Mouse (Mus musculus): ENCODE data around the gene Gm45021. TPM values are rescaled to one million over a fixed set of nuclear protein-coding genes. Genes with fewer than 3 reads are reported as not detected.

Gene Gm45021
- total RNA-seq, 1 experiment: not detected

DNA sequence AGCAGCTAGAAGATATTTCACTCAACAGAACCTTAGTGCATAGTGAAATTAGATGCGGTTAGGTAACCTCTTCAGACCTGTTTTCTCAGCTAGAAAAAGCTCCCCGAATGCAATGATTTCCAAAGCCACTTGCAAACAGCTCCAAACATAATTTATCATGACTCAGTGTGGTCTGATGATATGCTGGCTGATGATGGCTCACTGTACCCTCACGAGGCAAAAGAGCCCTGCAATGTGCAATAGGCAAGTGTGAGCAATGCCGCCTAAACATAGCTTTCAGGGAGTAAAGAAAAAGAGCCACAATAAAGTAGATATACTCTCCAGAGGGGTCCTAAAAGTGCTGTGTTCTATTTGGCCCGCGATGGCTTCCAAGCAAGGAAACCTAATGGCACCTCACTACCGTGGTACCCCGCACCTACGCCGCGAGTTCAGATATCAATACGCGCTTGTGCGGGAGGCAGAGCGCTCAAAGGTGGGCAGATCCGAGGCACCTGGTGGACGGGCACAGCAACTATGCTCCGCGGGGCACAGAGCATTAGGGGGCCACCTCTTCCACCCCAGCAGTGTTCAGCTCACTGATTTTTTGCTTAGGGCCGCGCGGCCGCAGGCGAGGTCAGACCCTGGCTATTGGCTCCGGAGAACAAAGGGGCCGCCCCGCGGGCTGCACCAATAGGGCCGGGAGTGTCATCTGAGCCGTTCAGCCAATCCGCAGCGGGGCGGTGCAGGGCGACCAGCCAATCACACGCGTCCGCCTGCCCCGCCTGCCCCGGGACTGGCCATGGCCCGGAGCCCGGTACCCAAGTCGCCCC, 12.1 kb downstream of the Gm45021 start, which contains the start of gene Zfp775:
TSS of gene Zfp775 (plus strand) at position 793 of the 809 bp plus-strand sequence.
- peak within 1 kb of the TSS; percentile 68 to 75 for H3K4me3 ChIP-seq (ENCODE audit: insufficient read depth in 1 of 2, low read depth in 1 of 2, low read length in 2 of 2, poor library complexity in 1 of 2, severe bottlenecking in 1 of 2)
- peak within 1 kb of the TSS; percentile 71 for H3K9ac ChIP-seq (ENCODE audit: insufficient read depth, low read depth, low read length, poor library complexity, severe bottlenecking)
- no peak within 1 kb of the TSS for H3K27ac ChIP-seq (ENCODE audit: insufficient read depth, low read depth, low read length, poor library complexity, severe bottlenecking)
- peak; percentile 77 for DNase-seq (ENCODE audit: low read depth, low spot score)
- H3K36me3 ChIP-seq (ENCODE audit: control insufficient read depth, insufficient read depth, low read length, poor library complexity, severe bottlenecking): peaks cover 9% of the 10 kb centered on the region; the same call in 1 of the 2 replicates
- in situ Hi-C loops (cut with MboI; ENCODE audit: low sequenced_read_pairs in 2 of 2, unreplicated experiment in 2 of 2): no loop called here
- TF ChIP-seq ZC3H11A (IDR thresholded peaks at IDR 0.05; ENCODE audit: borderline replicate concordance, low read depth, low read length): no peak
- peak; percentile 61; the same call in 1 of the 2 replicates for TF ChIP-seq CHD2 (IDR thresholded peaks at IDR 0.05; ENCODE audit: low read depth, low read length)
- TF ChIP-seq ZNF384 (IDR thresholded peaks at IDR 0.05; ENCODE audit: low read depth, low read length): no peak
- TF ChIP-seq MAFK (IDR thresholded peaks at IDR 0.05; ENCODE audit: insufficient read depth, low read depth, low read length): no peak
- no peaks in the 10 kb centered on the region for H3K9me3 ChIP-seq (ENCODE audit: control insufficient read depth, insufficient read depth, low read depth, low read length)
- H3K4me1 ChIP-seq (ENCODE audit: control insufficient read depth in 2 of 2, insufficient read depth in 2 of 2, low read length in 2 of 2, poor library complexity in 1 of 2): peaks cover 0 to 5% of the 10 kb centered on the region in 2 experiments; a peak in 1 of 4 replicates

- H3K9ac ChIP-seq (ENCODE audit: insufficient read depth, low read depth, low read length, poor library complexity, severe bottlenecking): peak overlapping the region; percentile 66
- peak overlapping the region; percentile 68 to 75 for H3K4me3 ChIP-seq (ENCODE audit: insufficient read depth in 1 of 2, low read depth in 1 of 2, low read length in 2 of 2, poor library complexity in 1 of 2, severe bottlenecking in 1 of 2)
- in situ Hi-C loops (cut with MboI; ENCODE audit: low sequenced_read_pairs in 2 of 2, unreplicated experiment in 2 of 2): no loop called here
- peaks cover 6% of the 10 kb centered on the region; the same call in 1 of the 2 replicates for H3K36me3 ChIP-seq (ENCODE audit: control insufficient read depth, insufficient read depth, low read length, poor library complexity, severe bottlenecking)
- peaks cover 0 to 2% of the 10 kb centered on the region in 2 experiments; a peak in 1 of 4 replicates for H3K4me1 ChIP-seq (ENCODE audit: control insufficient read depth in 2 of 2, insufficient read depth in 2 of 2, low read length in 2 of 2, poor library complexity in 1 of 2)
- no peak for DNase-seq (ENCODE audit: low read depth, low spot score)
- TF ChIP-seq ZC3H11A (IDR thresholded peaks at IDR 0.05; ENCODE audit: borderline replicate concordance, low read depth, low read length) (no peak), HCFC1 (IDR thresholded peaks at IDR 0.05; ENCODE audit: borderline replicate concordance, insufficient read depth, low read length) (no peak), ZNF384 (IDR thresholded peaks at IDR 0.05; ENCODE audit: low read depth, low read length) (no peak), MAFK (IDR thresholded peaks at IDR 0.05; ENCODE audit: insufficient read depth, low read depth, low read length) (no peak), CHD2 (IDR thresholded peaks at IDR 0.05; ENCODE audit: low read depth, low read length) (no peak)
- H3K27ac ChIP-seq (ENCODE audit: insufficient read depth, low read depth, low read length, poor library complexity, severe bottlenecking): no peak overlapping the region
- H3K9me3 ChIP-seq (ENCODE audit: control insufficient read depth, insufficient read depth, low read depth, low read length): no peaks in the 10 kb centered on the region
Measured at GRCm38 (mm10) chr6:48602080-48602741, 12.8 kb downstream of the Gm45021 start.

GRCm38 (mm10) chr6:48608124-48608523, 18.7 kb downstream of the Gm45021 start:
- in situ Hi-C loops (cut with MboI; ENCODE audit: low sequenced_read_pairs in 2 of 2, unreplicated experiment in 2 of 2): no loop called here
- Histone ChIP-seq H3K36me3 (ENCODE audit: control insufficient read depth, insufficient read depth, low read length, poor library complexity, severe bottlenecking) (no peaks in the 10 kb centered on the region), H3K27ac (ENCODE audit: insufficient read depth, low read depth, low read length, poor library complexity, severe bottlenecking) (no peak overlapping the region), H3K4me1 (ENCODE audit: control insufficient read depth in 2 of 2, insufficient read depth in 2 of 2, low read length in 2 of 2, poor library complexity in 1 of 2) (peaks cover 0 to 5% of the 10 kb centered on the region in 2 experiments; a peak in 1 of 4 replicates), H3K4me3 (ENCODE audit: insufficient read depth in 1 of 2, low read depth in 1 of 2, low read length in 2 of 2, poor library complexity in 1 of 2, severe bottlenecking in 1 of 2) (no peak overlapping the region), H3K9ac (ENCODE audit: insufficient read depth, low read depth, low read length, poor library complexity, severe bottlenecking) (no peak overlapping the region), H3K9me3 (ENCODE audit: control insufficient read depth, insufficient read depth, low read depth, low read length) (no peaks in the 10 kb centered on the region)
- TF ChIP-seq CHD2 (IDR thresholded peaks at IDR 0.05; ENCODE audit: low read depth, low read length): no peak
- TF ChIP-seq MAFK (IDR thresholded peaks at IDR 0.05; ENCODE audit: insufficient read depth, low read depth, low read length): no peak
- no peak for TF ChIP-seq ZNF384 (IDR thresholded peaks at IDR 0.05; ENCODE audit: low read depth, low read length)
- TF ChIP-seq HCFC1 (IDR thresholded peaks at IDR 0.05; ENCODE audit: borderline replicate concordance, insufficient read depth, low read length): no peak
- no peak for TF ChIP-seq ZC3H11A (IDR thresholded peaks at IDR 0.05; ENCODE audit: borderline replicate concordance, low read depth, low read length)
- no peak for DNase-seq (ENCODE audit: low read depth, low spot score)

DNA sequence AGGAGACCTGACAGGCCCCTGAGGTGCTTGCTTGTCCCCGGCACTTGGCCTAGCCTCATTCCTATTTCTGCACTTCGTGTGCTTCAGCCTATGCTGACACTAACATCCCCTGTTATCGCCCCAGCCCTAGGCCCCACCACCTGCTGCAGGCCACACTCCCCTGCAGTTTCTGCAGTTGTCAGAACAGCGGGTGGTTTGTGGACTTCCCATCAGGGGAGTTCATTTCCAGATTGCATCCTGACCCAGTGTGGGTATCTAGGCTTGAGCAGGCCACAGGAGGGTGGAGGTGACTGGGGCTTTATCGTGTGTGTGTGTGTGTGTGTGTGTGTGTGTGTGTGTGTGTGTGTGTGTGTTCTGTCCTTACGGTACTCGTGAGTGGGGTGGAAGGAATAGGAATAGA, 20.1 kb downstream of the Gm45021 start:
- no peak for DNase-seq (ENCODE audit: low read depth, low spot score)
- peaks cover 0 to 5% of the 10 kb centered on the region in 2 experiments; a peak in 1 of 4 replicates for H3K4me1 ChIP-seq (ENCODE audit: control insufficient read depth in 2 of 2, insufficient read depth in 2 of 2, low read length in 2 of 2, poor library complexity in 1 of 2)
- H3K36me3 ChIP-seq (ENCODE audit: control insufficient read depth, insufficient read depth, low read length, poor library complexity, severe bottlenecking): no peaks in the 10 kb centered on the region
- H3K27ac ChIP-seq (ENCODE audit: insufficient read depth, low read depth, low read length, poor library complexity, severe bottlenecking): no peak overlapping the region
- 0 out of 2 replicates have a peak overlapping the region, but pooled peaks have one; percentile 4 for H3K9ac ChIP-seq (ENCODE audit: insufficient read depth, low read depth, low read length, poor library complexity, severe bottlenecking)
- in situ Hi-C loops (cut with MboI; ENCODE audit: low sequenced_read_pairs in 2 of 2, unreplicated experiment in 2 of 2): no loop called here
- no peak overlapping the region for H3K4me3 ChIP-seq (ENCODE audit: insufficient read depth in 1 of 2, low read depth in 1 of 2, low read length in 2 of 2, poor library complexity in 1 of 2, severe bottlenecking in 1 of 2)
- TF ChIP-seq MAFK (IDR thresholded peaks at IDR 0.05; ENCODE audit: insufficient read depth, low read depth, low read length) (no peak), CHD2 (IDR thresholded peaks at IDR 0.05; ENCODE audit: low read depth, low read length) (no peak), ZC3H11A (IDR thresholded peaks at IDR 0.05; ENCODE audit: borderline replicate concordance, low read depth, low read length) (no peak), HCFC1 (IDR thresholded peaks at IDR 0.05; ENCODE audit: borderline replicate concordance, insufficient read depth, low read length) (no peak), ZNF384 (IDR thresholded peaks at IDR 0.05; ENCODE audit: low read depth, low read length) (no peak)
- no peaks in the 10 kb centered on the region for H3K9me3 ChIP-seq (ENCODE audit: control insufficient read depth, insufficient read depth, low read depth, low read length)
